Mouse (Mus musculus) ES-E14 (cell line): ENCODE data around the gene Sh3kbp1. TPM values are rescaled to one million over a fixed set of nuclear protein-coding genes. Genes with fewer than 3 reads are reported as not detected.

Experiments used
- DNase-seq: peaks from one replicate; pipeline ENCODE4 v3.0.0-alpha.2; 2013; ENCODE audit warnings: low read depth, low spot score
- H3K27ac ChIP-seq: 2 replicates; pipeline ENCODE4 v1.5.1; 2012; ENCODE audit warnings: low read depth, mild to moderate bottlenecking, low read length, moderate library complexity, mixed read lengths; ENCODE audit not compliant: poor library complexity, insufficient read depth, severe bottlenecking
- H3K36me3 ChIP-seq: 2 replicates; pipeline ENCODE4 v1.6.1; 2012; ENCODE audit warnings: mild to moderate bottlenecking, low read length, moderate library complexity, mixed read lengths; ENCODE audit not compliant: control insufficient read depth, poor library complexity, insufficient read depth, severe bottlenecking
- H3K4me1 ChIP-seq, 2 experiments: fragments of 150-350 bp in 1 of 2; sonication (generic) in 1 of 2; 2 replicates each; pipeline ENCODE4 v1.6.1; 2012; ENCODE audit warnings: low read length in 2 of 2, mild to moderate bottlenecking in 1 of 2, mixed read lengths in 1 of 2; ENCODE audit not compliant: control insufficient read depth in 2 of 2, insufficient read depth in 2 of 2, poor library complexity in 1 of 2
- H3K4me3 ChIP-seq, 2 experiments: fragments of 150-350 bp in 1 of 2; sonication (generic) in 1 of 2; 2 replicates each; pipeline ENCODE4 v1.5.1; 2012; ENCODE audit warnings: low read length in 2 of 2, low read depth in 1 of 2, mild to moderate bottlenecking in 1 of 2, mixed read lengths in 1 of 2; ENCODE audit not compliant: insufficient read depth in 1 of 2, poor library complexity in 1 of 2, severe bottlenecking in 1 of 2
- H3K9ac ChIP-seq: 2 replicates; pipeline ENCODE4 v1.6.1; 2012; ENCODE audit warnings: low read depth, mild to moderate bottlenecking, low read length, mixed read lengths; ENCODE audit not compliant: poor library complexity, insufficient read depth, severe bottlenecking
- H3K9me3 ChIP-seq: fragments of 150-350 bp; sonication (generic); 2 replicates; pipeline ENCODE4 v1.6.1; 2012; ENCODE audit warnings: low read depth, mild to moderate bottlenecking, low read length; ENCODE audit not compliant: control insufficient read depth, insufficient read depth
- CHD2 ChIP-seq: IDR thresholded peaks from 2 replicates; pipeline ENCODE4 v1.6.1; 2014; ENCODE audit warnings: mild to moderate bottlenecking, low read depth, low read length, inconsistent platforms
- HCFC1 ChIP-seq: IDR thresholded peaks from 2 replicates; pipeline ENCODE4 v1.6.1; 2012; ENCODE audit warnings: low read length, inconsistent platforms, borderline replicate concordance; ENCODE audit not compliant: insufficient read depth
- MAFK ChIP-seq: IDR thresholded peaks from 2 replicates; pipeline ENCODE4 v1.6.1; 2014; ENCODE audit warnings: mild to moderate bottlenecking, low read depth, low read length, inconsistent platforms; ENCODE audit not compliant: insufficient read depth
- ZC3H11A ChIP-seq: IDR thresholded peaks from 2 replicates; pipeline ENCODE4 v1.6.1; 2012; ENCODE audit warnings: low read depth, mild to moderate bottlenecking, inconsistent platforms, low read length, borderline replicate concordance
- ZNF384 ChIP-seq: IDR thresholded peaks from 2 replicates; pipeline ENCODE4 v1.6.1; 2012; ENCODE audit warnings: low read depth, low read length, inconsistent platforms
- in situ Hi-C, 2 experiments: fragments of 600-800 bp; cut with MboI; formaldehyde crosslinking; loops; one replicate each; pipeline ENCODE4 v1.15.1; 2025; ENCODE audit warnings: low sequenced_read_pairs in 2 of 2, inconsistent platforms in 1 of 2; ENCODE audit not compliant: unreplicated experiment in 2 of 2
- total RNA-seq: library from RNA; depleted of rRNA; stranded (reverse); fragments of 300-350 nt; gene quantifications from 2 replicates; pipeline ENCODE4 v1.2.3, GENCODE M21; 2012

Gene Sh3kbp1
- total RNA-seq, 1 experiment, result 8.5 TPM

DNA sequence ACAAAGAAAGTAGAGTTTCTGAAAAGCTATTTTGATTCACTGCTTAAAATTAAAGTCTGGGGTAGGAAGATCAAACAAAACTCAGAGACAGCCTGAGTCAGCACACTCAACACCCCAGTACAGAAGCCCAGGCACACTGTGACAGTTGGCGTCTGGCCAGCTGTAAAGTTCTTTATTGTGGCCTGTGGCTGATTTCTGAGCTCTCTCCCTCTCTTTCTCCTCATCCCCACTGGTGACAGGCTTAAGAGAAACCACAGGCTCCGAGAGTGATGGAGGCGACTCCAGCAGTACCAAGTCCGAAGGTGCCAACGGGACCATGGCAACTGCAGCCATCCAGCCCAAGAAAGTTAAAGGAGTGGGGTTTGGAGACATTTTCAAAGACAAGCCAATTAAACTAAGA, 201.1 kb downstream of the Sh3kbp1 start:
- Histone ChIP-seq H3K4me1 (no peaks in the 10 kb centered on the region), H3K36me3 (no peaks in the 10 kb centered on the region), H3K9me3 (no peaks in the 10 kb centered on the region), H3K4me3 (no peak overlapping the region), H3K9ac (no peak overlapping the region), H3K27ac (no peak overlapping the region)
- DNase-seq, result no peak
- in situ Hi-C loops, result no loop called here
- no peak for TF ChIP-seq CHD2
- no peak for TF ChIP-seq MAFK
- no peak for TF ChIP-seq ZC3H11A
- no peak for TF ChIP-seq ZNF384
- TF ChIP-seq HCFC1, result no peak

DNA sequence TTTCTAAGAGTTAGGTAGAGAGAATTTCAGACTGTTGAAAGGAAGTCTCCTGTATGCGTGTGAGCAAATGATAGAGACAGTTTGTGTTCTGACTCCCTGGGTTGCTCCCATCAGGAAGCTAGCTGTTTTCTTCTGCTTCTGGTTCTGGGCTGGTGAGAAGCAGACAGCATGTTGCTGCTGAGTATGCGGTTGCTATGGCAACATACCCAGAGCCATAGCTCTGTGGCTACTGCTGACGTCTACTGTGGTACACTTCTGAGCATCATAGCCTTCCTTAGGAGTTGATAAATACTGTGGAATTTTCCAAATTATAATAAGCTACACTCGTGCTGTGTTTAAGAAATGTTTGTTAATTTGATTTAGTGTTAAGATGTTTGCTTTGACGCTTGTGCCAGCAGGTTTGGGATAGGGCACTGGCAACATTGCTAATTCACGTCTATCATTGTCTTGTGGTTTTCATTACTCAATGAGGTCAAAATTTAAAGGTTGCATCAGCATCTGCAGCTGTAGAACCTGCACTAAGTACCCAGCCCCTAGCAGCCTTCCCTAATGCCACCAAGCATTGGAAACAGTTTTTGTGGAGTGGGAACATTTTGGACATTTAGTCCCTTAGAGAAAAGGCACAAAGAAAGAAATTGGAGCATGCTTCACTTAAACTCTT, 202.2 kb downstream of the Sh3kbp1 start:
- in situ Hi-C loops, result no loop called here
- Histone ChIP-seq H3K9ac (no peak overlapping the region), H3K27ac (no peak overlapping the region), H3K4me1 (no peaks in the 10 kb centered on the region), H3K36me3 (no peaks in the 10 kb centered on the region), H3K4me3 (no peak overlapping the region), H3K9me3 (no peaks in the 10 kb centered on the region)
- no peak for DNase-seq
- TF ChIP-seq MAFK (no peak), HCFC1 (no peak), CHD2 (no peak), ZNF384 (no peak), ZC3H11A (no peak)

DNA sequence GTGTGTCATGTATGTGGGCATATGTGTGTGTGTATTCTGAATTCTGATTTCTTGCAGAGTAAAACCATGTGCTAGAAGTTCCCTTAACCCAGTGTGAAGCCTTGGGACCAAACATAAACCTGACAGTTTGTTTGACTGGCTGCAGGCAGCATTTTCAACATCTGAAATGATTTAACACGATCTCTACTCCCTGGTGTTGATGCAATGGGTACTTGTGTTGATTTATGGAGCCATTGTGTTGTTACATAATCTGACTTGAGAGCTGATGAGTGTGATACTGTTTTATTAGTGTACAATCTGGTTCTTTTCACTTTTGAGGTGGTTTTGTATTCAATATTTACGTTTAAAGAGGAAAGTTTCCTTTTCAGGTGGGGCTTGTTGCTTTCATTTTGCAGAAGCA, 204.1 kb downstream of the Sh3kbp1 start:
- H3K9me3 ChIP-seq, result no peaks in the 10 kb centered on the region
- in situ Hi-C loops, result no loop called here
- no peak for DNase-seq
- H3K9ac ChIP-seq, result no peak overlapping the region
- H3K27ac ChIP-seq, result no peak overlapping the region
- no peaks in the 10 kb centered on the region for H3K36me3 ChIP-seq
- no peak overlapping the region for H3K4me3 ChIP-seq
- TF ChIP-seq ZNF384, result no peak
- TF ChIP-seq MAFK, result no peak
- no peak for TF ChIP-seq HCFC1
- TF ChIP-seq CHD2, result no peak
- TF ChIP-seq ZC3H11A, result no peak
- H3K4me1 ChIP-seq, result no peaks in the 10 kb centered on the region

DNA sequence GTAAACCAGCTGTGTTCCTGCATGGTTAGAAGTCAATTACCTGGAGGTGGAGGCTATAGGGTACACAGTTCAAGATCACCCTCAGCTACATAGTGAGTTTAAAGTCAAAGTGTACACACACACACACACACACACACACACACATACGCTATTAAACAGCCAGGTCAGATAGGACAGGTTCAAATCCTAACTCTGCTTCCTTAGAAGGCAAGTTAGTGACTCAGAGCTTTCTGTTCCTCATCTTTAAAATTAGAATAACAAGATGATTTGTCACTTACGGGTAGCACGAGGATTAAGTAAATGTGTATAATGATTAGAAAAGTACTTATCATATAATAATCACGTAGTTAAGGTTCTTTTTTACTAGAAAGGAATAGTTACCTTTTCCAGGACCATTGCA, 208.2 kb downstream of the Sh3kbp1 start:
- Histone ChIP-seq H3K9me3 (no peaks in the 10 kb centered on the region), H3K36me3 (no peaks in the 10 kb centered on the region), H3K4me3 (no peak overlapping the region), H3K9ac (no peak overlapping the region), H3K27ac (no peak overlapping the region), H3K4me1 (no peaks in the 10 kb centered on the region)
- no peak for TF ChIP-seq CHD2
- TF ChIP-seq HCFC1, result no peak
- no peak for TF ChIP-seq ZC3H11A
- TF ChIP-seq ZNF384, result no peak
- TF ChIP-seq MAFK, result no peak
- in situ Hi-C loops, result no loop called here
- no peak for DNase-seq
